Mouse (Mus musculus): ENCODE measurements around the gene Slc35e3. TPM values are rescaled to one million over a fixed set of nuclear protein-coding genes. Genes with fewer than 3 reads are reported as not detected.

The Slc35e3 gene
- polyA plus RNA-seq, 1 experiment from 2014 or later = 19.4 TPM

DNA sequence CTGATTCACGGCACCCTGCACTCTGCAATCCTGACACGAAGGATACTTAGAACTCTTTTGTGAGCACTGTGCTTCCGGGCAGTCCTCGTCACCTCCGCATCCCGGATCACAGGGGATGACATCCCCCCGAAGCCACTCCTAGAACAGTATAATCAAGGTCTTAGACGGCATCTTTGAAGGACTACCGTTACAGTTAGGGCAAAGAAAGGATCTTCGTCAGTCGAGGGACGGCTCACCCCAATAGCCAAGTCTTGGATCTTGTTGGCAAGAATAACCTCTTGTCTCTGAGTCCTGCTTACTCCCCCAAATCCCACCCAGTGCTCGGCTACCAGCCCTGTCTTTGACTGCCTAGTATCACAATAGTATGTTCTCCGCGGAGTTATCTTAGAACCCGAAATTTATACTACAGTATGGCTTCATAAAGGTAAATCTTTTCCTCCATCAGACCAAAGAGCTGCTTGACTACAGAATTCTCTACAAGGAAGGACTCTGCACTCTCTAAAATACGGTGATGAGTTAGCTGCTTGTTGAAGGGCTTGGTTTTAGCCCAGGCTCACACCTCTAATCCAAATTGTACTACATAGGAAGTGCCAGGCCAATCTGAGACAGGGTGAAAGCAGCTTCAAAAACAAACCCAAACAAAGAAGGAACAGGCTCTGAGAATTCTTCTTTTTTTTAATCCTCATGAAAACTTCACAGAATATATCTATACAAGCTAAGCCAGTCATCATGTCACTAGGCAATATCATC, 44.4 kb upstream of the Slc35e3 start:
- 90% methylated on average over 17 of the region's 17 CpGs for WGBS
- no peak for ATAC-seq (ENCODE audit: low FRiP score, low TSS enrichment)
- H3K4me2 ChIP-seq (replicated peaks; ENCODE audit: low read depth) = no peak overlapping the region
- no peak for DNase-seq (ENCODE audit: low spot score)
- no peak overlapping the region for H3K27ac ChIP-seq (replicated peaks)
- no peaks in the 10 kb centered on the region for H3K4me1 ChIP-seq (replicated peaks; ENCODE audit: control insufficient read depth, insufficient read depth)
- TF ChIP-seq EP300 (optimal IDR thresholded peaks at IDR 0.05) = no peak
- TF ChIP-seq CTCF (IDR thresholded peaks at IDR 0.05; ENCODE audit: low read depth) = no peak
- no peaks in the 10 kb centered on the region for H3K9me3 ChIP-seq (ENCODE audit: control insufficient read depth, low read length)
- H3K9ac ChIP-seq (ENCODE audit: low read length) = no peak overlapping the region
- H3K4me3 ChIP-seq (ENCODE audit: low read depth, low read length) = no peak overlapping the region
- no peaks in the 10 kb centered on the region for H3K36me3 ChIP-seq (ENCODE audit: control insufficient read depth, insufficient read depth, low read length)
- H3K27me3 ChIP-seq (ENCODE audit: control insufficient read depth, insufficient read depth, low read length) = no peaks in the 10 kb centered on the region

DNA sequence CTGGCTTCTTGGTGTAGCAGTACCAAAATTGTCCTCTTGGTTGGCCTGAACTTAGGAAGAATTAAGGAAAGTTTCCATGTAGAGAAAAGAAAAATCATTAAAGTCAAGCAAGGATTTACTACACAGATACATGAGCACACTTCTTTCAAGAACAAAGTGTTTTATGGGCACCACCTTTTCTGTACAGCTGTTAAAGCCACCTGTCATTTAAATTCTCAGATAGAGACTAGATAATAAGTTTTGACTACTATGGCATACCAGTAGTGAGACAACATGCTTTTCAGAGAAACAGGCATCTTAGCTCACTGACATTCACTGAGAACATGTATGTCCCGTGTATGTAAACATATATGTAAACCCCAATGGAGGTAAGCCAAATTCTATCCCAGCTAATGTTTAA, 43.8 kb upstream of the Slc35e3 start:
- ATAC-seq (ENCODE audit: low FRiP score, low TSS enrichment) = no peak
- Histone ChIP-seq H3K4me1 (replicated peaks; ENCODE audit: control insufficient read depth, insufficient read depth) (no peaks in the 10 kb centered on the region), H3K9ac (ENCODE audit: low read length) (no peak overlapping the region), H3K27me3 (ENCODE audit: control insufficient read depth, insufficient read depth, low read length) (no peaks in the 10 kb centered on the region), H3K9me3 (ENCODE audit: control insufficient read depth, low read length) (no peaks in the 10 kb centered on the region), H3K4me3 (ENCODE audit: low read depth, low read length) (no peak overlapping the region), H3K36me3 (ENCODE audit: control insufficient read depth, insufficient read depth, low read length) (no peaks in the 10 kb centered on the region), H3K4me2 (replicated peaks; ENCODE audit: low read depth) (no peak overlapping the region), H3K27ac (replicated peaks) (no peak overlapping the region)
- 66% methylated on average over 1 of the region's 1 CpGs for WGBS
- TF ChIP-seq EP300 (optimal IDR thresholded peaks at IDR 0.05) (no peak), CTCF (IDR thresholded peaks at IDR 0.05; ENCODE audit: low read depth) (no peak)
- DNase-seq (ENCODE audit: low spot score) = no peak

GRCm38 (mm10) chr10:117784646-117785045, 38.5 kb upstream of the Slc35e3 start:
- H3K4me1 ChIP-seq (replicated peaks; ENCODE audit: control insufficient read depth, insufficient read depth) = no peaks in the 10 kb centered on the region
- 91% methylated on average over 7 of the region's 7 CpGs for WGBS
- TF ChIP-seq EP300 (optimal IDR thresholded peaks at IDR 0.05) = no peak
- TF ChIP-seq CTCF (IDR thresholded peaks at IDR 0.05; ENCODE audit: low read depth) = no peak
- no peak overlapping the region for H3K4me2 ChIP-seq (replicated peaks; ENCODE audit: low read depth)
- H3K4me3 ChIP-seq (ENCODE audit: low read depth, low read length) = no peak overlapping the region
- ATAC-seq (ENCODE audit: low FRiP score, low TSS enrichment) (no peak), DNase-seq (ENCODE audit: low spot score) (no peak)
- H3K27me3 ChIP-seq (ENCODE audit: control insufficient read depth, insufficient read depth, low read length) = no peaks in the 10 kb centered on the region
- no peaks in the 10 kb centered on the region for H3K9me3 ChIP-seq (ENCODE audit: control insufficient read depth, low read length)
- H3K27ac ChIP-seq (replicated peaks) = no peak overlapping the region
- no peak overlapping the region for H3K9ac ChIP-seq (ENCODE audit: low read length)
- H3K36me3 ChIP-seq (ENCODE audit: control insufficient read depth, insufficient read depth, low read length) = peaks cover 10% of the 10 kb centered on the region; the same call in 1 of the 2 replicates

DNA sequence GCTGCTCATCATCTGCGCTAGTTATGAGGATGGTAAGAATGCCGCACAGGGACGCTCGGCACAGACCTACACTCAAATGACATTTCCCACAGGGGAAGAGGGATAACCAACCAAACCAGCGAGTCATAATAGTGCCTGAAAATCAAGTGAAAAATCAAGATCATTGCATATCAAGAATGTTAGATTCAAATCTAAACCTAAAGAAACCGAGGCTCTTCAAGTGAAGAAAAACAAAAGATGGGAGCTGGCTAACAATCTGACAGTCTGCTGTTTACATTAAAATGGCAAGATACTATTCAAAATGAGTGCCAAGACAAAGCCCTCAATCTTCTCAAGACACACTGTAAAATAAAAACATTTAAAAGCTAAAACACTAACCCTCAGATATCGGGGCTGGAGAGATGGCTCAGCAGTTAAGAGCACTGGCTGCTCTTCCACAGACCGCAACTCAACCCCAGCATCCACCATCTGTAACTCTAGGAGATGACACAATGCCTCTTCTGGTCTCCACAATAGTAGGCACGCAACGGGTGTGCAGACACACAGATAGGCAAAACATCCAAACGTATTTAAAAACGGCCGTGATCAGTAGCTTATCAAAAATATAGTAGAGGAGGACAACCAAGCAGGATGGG, 37.7 kb upstream of the Slc35e3 start:
- H3K9me3 ChIP-seq (ENCODE audit: control insufficient read depth, low read length) = no peaks in the 10 kb centered on the region
- 95% methylated on average over 13 of the region's 13 CpGs for WGBS
- no peak overlapping the region for H3K4me2 ChIP-seq (replicated peaks; ENCODE audit: low read depth)
- H3K27me3 ChIP-seq (ENCODE audit: control insufficient read depth, insufficient read depth, low read length) = no peaks in the 10 kb centered on the region
- H3K4me3 ChIP-seq (ENCODE audit: low read depth, low read length) = no peak overlapping the region
- H3K36me3 ChIP-seq (ENCODE audit: control insufficient read depth, insufficient read depth, low read length) = peaks cover 10% of the 10 kb centered on the region; the same call in 1 of the 2 replicates
- ATAC-seq (ENCODE audit: low FRiP score, low TSS enrichment) (no peak), DNase-seq (ENCODE audit: low spot score) (no peak)
- no peak overlapping the region for H3K9ac ChIP-seq (ENCODE audit: low read length)
- H3K27ac ChIP-seq (replicated peaks) = no peak overlapping the region
- TF ChIP-seq CTCF (IDR thresholded peaks at IDR 0.05; ENCODE audit: low read depth) (no peak), EP300 (optimal IDR thresholded peaks at IDR 0.05) (no peak)
- H3K4me1 ChIP-seq (replicated peaks; ENCODE audit: control insufficient read depth, insufficient read depth) = no peaks in the 10 kb centered on the region

DNA sequence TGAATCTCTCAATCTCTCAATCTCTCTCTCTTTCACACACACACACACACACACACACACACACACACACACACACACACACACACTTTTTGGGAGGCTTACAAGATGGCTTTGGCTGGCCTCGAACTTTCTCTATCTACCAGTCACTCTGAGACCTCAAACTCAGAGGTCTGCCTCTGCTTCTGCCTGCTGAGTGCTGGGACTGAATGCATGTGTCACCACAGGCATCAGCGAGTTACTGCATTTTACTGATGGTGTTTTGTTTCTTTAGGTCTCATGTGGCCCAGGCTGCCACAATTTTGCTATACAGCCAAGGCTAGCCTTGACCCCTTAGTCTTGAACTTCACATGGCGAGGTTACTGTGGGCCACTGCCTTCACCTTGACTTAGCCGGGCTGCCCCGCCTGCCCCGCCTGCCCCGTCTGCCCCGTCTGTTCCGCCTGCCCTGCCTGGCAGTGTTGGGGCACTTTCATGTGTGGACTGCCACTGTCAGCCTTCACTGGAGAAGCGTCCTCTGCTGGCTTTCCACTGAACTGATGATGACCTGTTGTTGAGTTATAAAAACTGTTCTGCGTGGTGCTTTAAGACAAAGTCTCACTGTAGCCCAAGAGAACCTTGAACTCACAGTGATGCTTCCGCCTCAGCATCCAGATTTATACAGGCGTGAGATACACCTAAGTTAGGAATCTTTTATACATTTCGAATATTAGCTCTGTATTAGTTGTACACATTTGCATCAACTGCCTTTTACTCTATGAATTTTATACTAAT, 36.5 kb upstream of the Slc35e3 start:
- no peak for DNase-seq (ENCODE audit: low spot score)
- Histone ChIP-seq H3K36me3 (ENCODE audit: control insufficient read depth, insufficient read depth, low read length) (peaks cover 14% of the 10 kb centered on the region; the same call in 1 of the 2 replicates), H3K27me3 (ENCODE audit: control insufficient read depth, insufficient read depth, low read length) (no peaks in the 10 kb centered on the region), H3K4me1 (replicated peaks; ENCODE audit: control insufficient read depth, insufficient read depth) (no peaks in the 10 kb centered on the region), H3K9ac (ENCODE audit: low read length) (no peak overlapping the region), H3K27ac (replicated peaks) (no peak overlapping the region), H3K4me3 (ENCODE audit: low read depth, low read length) (no peak overlapping the region), H3K4me2 (replicated peaks; ENCODE audit: low read depth) (no peak overlapping the region), H3K9me3 (ENCODE audit: control insufficient read depth, low read length) (no peaks in the 10 kb centered on the region)
- WGBS = 87% methylated on average over 14 of the region's 14 CpGs
- no peak for TF ChIP-seq CTCF (IDR thresholded peaks at IDR 0.05; ENCODE audit: low read depth)
- no peak for TF ChIP-seq EP300 (optimal IDR thresholded peaks at IDR 0.05)
- no peak for ATAC-seq (ENCODE audit: low FRiP score, low TSS enrichment)

All from stomach, postnatal 0 days (tissue).